ENCODE assay signal across 47 mouse cellular contexts in genomic region chr11:54372553-54372952, GRCm38 (mm10). TPM values are rescaled to one million over a fixed set of nuclear protein-coding genes. Genes with fewer than 3 reads are reported as not detected.
"Had no signal": no experiment of that assay in that cellular context is flagged by ENCODE, and none has a peak within 500 bp of the region (broad histone marks: within the 10 kb centered on the region; RNA-seq: fewer than 3 reads in every experiment).

No protein-coding gene starts in this region.

- H3K4me1 ChIP-seq: limb, embryonic 10.5 days; limb, embryonic 12.5 days; limb, embryonic 13.5 days; limb, embryonic 15.5 days; liver, embryonic 12.5 days; liver, embryonic 13.5 days; liver, embryonic 15.5 days; lung, embryonic 15.5 days; megakaryocyte, embryonic 14.5 days; midbrain, embryonic 10.5 days; midbrain, embryonic 12.5 days; midbrain, embryonic 13.5 days; midbrain, embryonic 15.5 days had no signal

- H3K4me2 ChIP-seq: limb, embryonic 12.5 days; limb, embryonic 13.5 days; limb, embryonic 15.5 days; liver, embryonic 11.5 days; liver, embryonic 12.5 days; liver, embryonic 13.5 days; liver, embryonic 15.5 days; lung, embryonic 14.5 days; lung, embryonic 15.5 days; midbrain, embryonic 11.5 days; midbrain, embryonic 12.5 days; midbrain, embryonic 13.5 days; midbrain, embryonic 15.5 days had no signal

- DNase-seq: left cerebral cortex, postnatal 4 days; liver; liver, embryonic 13.5 days; liver, postnatal 0 days; lung, adult 18-20 months; lung, adult 2 months; lung, embryonic 14.5 days; lung, postnatal 10 days; lung, postnatal 14 days; lung, postnatal 36 days; lung, postnatal 4 days; midbrain, embryonic 14.5 days had no signal

- H3K9me3 ChIP-seq: limb, embryonic 10.5 days; limb, embryonic 12.5 days; limb, embryonic 13.5 days; limb, embryonic 15.5 days; liver, embryonic 12.5 days; liver, embryonic 13.5 days; liver, embryonic 15.5 days; lung, embryonic 15.5 days; megakaryocyte, embryonic 14.5 days; midbrain, embryonic 10.5 days; midbrain, embryonic 12.5 days; midbrain, embryonic 13.5 days; midbrain, embryonic 15.5 days had no signal

- H3K27ac ChIP-seq: limb, embryonic 10.5 days; limb, embryonic 12.5 days; limb, embryonic 13.5 days; limb, embryonic 15.5 days; liver, embryonic 12.5 days; liver, embryonic 13.5 days; liver, embryonic 14.5 days; liver, embryonic 15.5 days; lung, embryonic 15.5 days; macrophage; midbrain, embryonic 10.5 days; midbrain, embryonic 12.5 days; midbrain, embryonic 13.5 days; midbrain, embryonic 15.5 days had no signal

- H3K9ac ChIP-seq: limb, embryonic 12.5 days; limb, embryonic 13.5 days; limb, embryonic 15.5 days; liver, embryonic 12.5 days; liver, embryonic 13.5 days; liver, embryonic 14.5 days; liver, embryonic 15.5 days; liver, postnatal 0 days; lung, embryonic 14.5 days; lung, embryonic 15.5 days; midbrain, embryonic 12.5 days; midbrain, embryonic 13.5 days; midbrain, embryonic 15.5 days had no signal

- ATAC-seq: liver, embryonic 12.5 days; liver, postnatal 0 days; lung, postnatal 0 days; midbrain, embryonic 13.5 days; midbrain, embryonic 15.5 days; midbrain, embryonic 16.5 days had no signal

- H3K27me3 ChIP-seq: limb, embryonic 12.5 days; limb, embryonic 13.5 days; limb, embryonic 15.5 days; liver, embryonic 12.5 days; liver, embryonic 13.5 days; liver, embryonic 15.5 days; lung, embryonic 15.5 days; midbrain, embryonic 12.5 days; midbrain, embryonic 13.5 days; midbrain, embryonic 15.5 days had no signal

- H3K4me3 ChIP-seq: limb, embryonic 10.5 days; limb, embryonic 12.5 days; limb, embryonic 13.5 days; limb, embryonic 15.5 days; liver, embryonic 12.5 days; liver, embryonic 13.5 days; liver, embryonic 15.5 days; lung, embryonic 15.5 days; megakaryocyte, embryonic 14.5 days; midbrain, embryonic 10.5 days; midbrain, embryonic 12.5 days; midbrain, embryonic 13.5 days; midbrain, embryonic 15.5 days; myocyte had no signal

- H3K36me3 ChIP-seq: limb, embryonic 10.5 days; limb, embryonic 12.5 days; limb, embryonic 13.5 days; limb, embryonic 15.5 days; liver, embryonic 12.5 days; liver, embryonic 13.5 days; liver, embryonic 15.5 days; lung, embryonic 15.5 days; midbrain, embryonic 10.5 days; midbrain, embryonic 12.5 days; midbrain, embryonic 13.5 days; midbrain, embryonic 15.5 days had no signal

RNA-seq across cellular contexts. Expression of gene Meikin, which starts 2.1 kb away (rescaled TPM):
- total RNA-seq: left cerebral cortex, adult 8-10 months; left cerebral cortex, postnatal 10 days; left cerebral cortex, postnatal 14 days; left cerebral cortex, postnatal 25 days; left cerebral cortex, postnatal 36 days; left cerebral cortex, postnatal 4 days; liver, adult 2 months; megakaryocyte progenitor cell, adult 5-6 weeks; megakaryocyte, adult 5-6 weeks; megakaryocyte-erythroid progenitor cell, adult 5-6 weeks; midbrain, postnatal 0 days; monocyte, adult 5-6 weeks had no signal
- polyA plus RNA-seq: limb, embryonic 10.5 days; limb, embryonic 11.5 days; limb, embryonic 12.5 days; limb, embryonic 13.5 days; limb, embryonic 14.5 days; limb, embryonic 15.5 days; liver, adult 2 months; liver, embryonic 11.5 days; liver, embryonic 12.5 days; liver, embryonic 13.5 days; liver, embryonic 14.5 days; liver, embryonic 15.5 days; liver, embryonic 16.5 days; liver, postnatal 0 days; lung, adult 2 months; lung, embryonic 14.5 days; lung, embryonic 15.5 days; lung, embryonic 16.5 days; lung, postnatal 0 days; macrophage; midbrain, embryonic 10.5 days; midbrain, embryonic 11.5 days; midbrain, embryonic 12.5 days; midbrain, embryonic 13.5 days; midbrain, embryonic 14.5 days; midbrain, embryonic 15.5 days; midbrain, embryonic 16.5 days; midbrain, postnatal 0 days; myocyte; neural tube, embryonic 11.5 days had no signal
